Mouse (Mus musculus) embryonic facial prominence, embryonic 11.5 days (tissue): Measurements from ENCODE around the gene Rgs7. TPM values are rescaled to one million over a fixed set of nuclear protein-coding genes. Genes with fewer than 3 reads are reported as not detected.

Experiments
- ATAC-seq: fragments of 200-750 bp; cut with Nextera tagmentation; replicated peaks from 2 replicates; pipeline ENCODE4 v1.8.0; 2017; ENCODE audit warnings: low read depth; ENCODE audit not compliant: insufficient number of reproducible peaks, low FRiP score, low TSS enrichment
- DNase-seq: peaks from one replicate; pipeline ENCODE4 v3.0.0-alpha.2; 2015; ENCODE audit warnings: low spot score
- H3K27ac ChIP-seq: fragments of 300-500 bp; sonication (generic); replicated peaks from 2 replicates; pipeline ENCODE4 v1.5.1; 2014; ENCODE audit warnings: mild to moderate bottlenecking, low read depth, low read length, control low read depth
- H3K27me3 ChIP-seq: fragments of 300-500 bp; sonication (generic); 2 replicates; pipeline ENCODE4 v1.6.1; 2014; ENCODE audit warnings: mild to moderate bottlenecking, low read length, moderate library complexity, mixed read lengths; ENCODE audit not compliant: control insufficient read depth, insufficient read depth
- H3K36me3 ChIP-seq: fragments of 300-500 bp; sonication (generic); replicated peaks from 2 replicates; pipeline ENCODE4 v1.6.1; 2014; ENCODE audit warnings: low read depth, mild to moderate bottlenecking, low read length, moderate library complexity, mixed read lengths; ENCODE audit not compliant: control insufficient read depth, insufficient read depth
- H3K4me1 ChIP-seq: fragments of 300-500 bp; sonication (generic); 2 replicates; pipeline ENCODE4 v1.6.1; 2014; ENCODE audit warnings: low read length, mixed read lengths; ENCODE audit not compliant: control insufficient read depth, insufficient read depth
- H3K4me2 ChIP-seq: fragments of 300-500 bp; sonication (generic); 2 replicates; pipeline ENCODE4 v1.6.1; 2014; ENCODE audit warnings: low read depth, mild to moderate bottlenecking, control low read depth, low read length, moderate library complexity
- H3K4me3 ChIP-seq: fragments of 300-500 bp; sonication (generic); 2 replicates; pipeline ENCODE4 v1.5.1; 2014; ENCODE audit warnings: low read depth, low read length, control low read depth
- H3K9ac ChIP-seq: fragments of 300-500 bp; sonication (generic); replicated peaks from 2 replicates; pipeline ENCODE4 v1.6.1; 2014; ENCODE audit warnings: mild to moderate bottlenecking, control low read depth, low read length
- H3K9me3 ChIP-seq: fragments of 300-500 bp; sonication (generic); replicated peaks from 2 replicates; pipeline ENCODE4 v1.6.1; 2016; ENCODE audit warnings: mild to moderate bottlenecking, low read length, inconsistent platforms, mixed read lengths; ENCODE audit not compliant: control insufficient read depth
- WGBS: fragments of 180-500 bp; shearing (Covaris S2); extraction: QIAGEN DNeasy Blood & Tissue Kit; methylation state at CpG from one replicate; pipeline ENCODE4 v1.1.7; 2014; 5-methylcytosine and 5-hydroxymethylcytosine counted together
- polyA plus RNA-seq: library from polyadenylated mRNA; unstranded; fragments of >200 nt; fragmentation: Nextera tagmentation; extraction: Ambion mirVana; gene quantifications from 2 replicates; pipeline ENCODE4 v1.2.1, GENCODE M21; 2014

Gene Rgs7
- polyA plus RNA-seq, 1 experiment from 2014 or later: 2.8 TPM

- Histone ChIP-seq H3K36me3 (no peaks in the 10 kb centered on the region), H3K4me2 (no peak overlapping the region), H3K9me3 (no peaks in the 10 kb centered on the region), H3K9ac (no peak overlapping the region), H3K27me3 (no peaks in the 10 kb centered on the region), H3K27ac (no peak overlapping the region), H3K4me1 (no peaks in the 10 kb centered on the region), H3K4me3 (no peak overlapping the region)
- DNase-seq (peak; percentile 44), ATAC-seq (peak; percentile 75; the same call in 1 of the 2 replicates)
- 36% methylated on average over 3 of the region's 3 CpGs for WGBS
These were observed 17.7 kb upstream of the Rgs7 start for GRCm38 (mm10) chr1:175509989-175510388.

GRCm38 (mm10) chr1:175492683-175493043 is 363 bp upstream of the Rgs7 start:
- H3K27me3 ChIP-seq: peaks cover 4% of the 10 kb centered on the region; the same call in 1 of the 2 replicates
- H3K9ac ChIP-seq: peak overlapping the region; percentile 51
- H3K4me1 ChIP-seq: peaks cover 3% of the 10 kb centered on the region; the same call in 1 of the 2 replicates
- ATAC-seq (no peak), DNase-seq (peak; percentile 7)
- H3K36me3 ChIP-seq: no peaks in the 10 kb centered on the region
- WGBS: 0% methylated on average over 11 of the region's 11 CpGs
- H3K9me3 ChIP-seq: no peaks in the 10 kb centered on the region
- H3K4me3 ChIP-seq: peak overlapping the region; percentile 62
- peak overlapping the region; percentile 100 for H3K4me2 ChIP-seq
- H3K27ac ChIP-seq: no peak overlapping the region

- no peaks in the 10 kb centered on the region for H3K36me3 ChIP-seq
- H3K9me3 ChIP-seq: no peaks in the 10 kb centered on the region
- no peak overlapping the region; the same call in 1 of the 2 replicates for H3K9ac ChIP-seq
- H3K27me3 ChIP-seq: peaks cover 4% of the 10 kb centered on the region; the same call in 1 of the 2 replicates
- H3K4me3 ChIP-seq: peak overlapping the region; percentile 62
- H3K4me2 ChIP-seq: peak overlapping the region; percentile 100
- no peak for DNase-seq
- ATAC-seq: no peak; the same call in 1 of the 2 replicates
- no peak overlapping the region for H3K27ac ChIP-seq
- 16% methylated on average over 6 of the region's 6 CpGs for WGBS
- H3K4me1 ChIP-seq: peaks cover 3% of the 10 kb centered on the region; the same call in 1 of the 2 replicates
These were observed 814 bp downstream of the Rgs7 start for GRCm38 (mm10) chr1:175491511-175491860.

GRCm38 (mm10) chr1:175485109-175485508 is 7.2 kb downstream of the Rgs7 start:
- no peak overlapping the region for H3K4me3 ChIP-seq
- WGBS: 84% methylated on average over 4 of the region's 4 CpGs
- ATAC-seq (no peak), DNase-seq (no peak)
- no peaks in the 10 kb centered on the region for H3K27me3 ChIP-seq
- no peaks in the 10 kb centered on the region for H3K36me3 ChIP-seq
- no peaks in the 10 kb centered on the region for H3K9me3 ChIP-seq
- H3K9ac ChIP-seq: no peak overlapping the region
- H3K27ac ChIP-seq: no peak overlapping the region
- H3K4me2 ChIP-seq: no peak overlapping the region
- H3K4me1 ChIP-seq: no peaks in the 10 kb centered on the region

GRCm38 (mm10) chr1:175473060-175473459 is 19.2 kb downstream of the Rgs7 start:
- H3K36me3 ChIP-seq: no peaks in the 10 kb centered on the region
- no peaks in the 10 kb centered on the region for H3K9me3 ChIP-seq
- ATAC-seq (no peak), DNase-seq (no peak)
- H3K27ac ChIP-seq: no peak overlapping the region
- H3K27me3 ChIP-seq: no peaks in the 10 kb centered on the region
- H3K9ac ChIP-seq: no peak overlapping the region
- no peak overlapping the region for H3K4me2 ChIP-seq
- no peaks in the 10 kb centered on the region for H3K4me1 ChIP-seq
- no peak overlapping the region for H3K4me3 ChIP-seq
- WGBS: 83% methylated on average over 5 of the region's 5 CpGs

- H3K9me3 ChIP-seq: no peaks in the 10 kb centered on the region
- no peak for ATAC-seq
- no peaks in the 10 kb centered on the region for H3K4me1 ChIP-seq
- no peak overlapping the region for H3K4me3 ChIP-seq
- DNase-seq: no peak
- H3K27ac ChIP-seq: no peak overlapping the region
- no peak overlapping the region for H3K9ac ChIP-seq
- H3K4me2 ChIP-seq: no peak overlapping the region
- WGBS: 56% methylated on average over 8 of the region's 8 CpGs
- no peaks in the 10 kb centered on the region for H3K27me3 ChIP-seq
- H3K36me3 ChIP-seq: no peaks in the 10 kb centered on the region
These were observed 23.1 kb downstream of the Rgs7 start for GRCm38 (mm10) chr1:175469087-175469788.

- no peak for ATAC-seq
- 75% methylated on average over 2 of the region's 2 CpGs for WGBS
These were observed 27.7 kb downstream of the Rgs7 start for GRCm38 (mm10) chr1:175464566-175464965.

GRCm38 (mm10) chr1:175462351-175462750 is 29.9 kb downstream of the Rgs7 start:
- no peaks in the 10 kb centered on the region for H3K27me3 ChIP-seq
- H3K9me3 ChIP-seq: no peaks in the 10 kb centered on the region
- no peak overlapping the region for H3K27ac ChIP-seq
- ATAC-seq: no peak
- H3K36me3 ChIP-seq: no peaks in the 10 kb centered on the region
- H3K4me2 ChIP-seq: no peak overlapping the region
- H3K9ac ChIP-seq: no peak overlapping the region
- no peak for DNase-seq
- 92% methylated on average over 2 of the region's 2 CpGs for WGBS
- H3K4me3 ChIP-seq: no peak overlapping the region
- H3K4me1 ChIP-seq: no peaks in the 10 kb centered on the region

More at GRCm38 (mm10) chr1:175464566-175464965, 27.7 kb downstream of the Rgs7 start:
- H3K4me2 ChIP-seq: no peak overlapping the region
- H3K36me3 ChIP-seq: no peaks in the 10 kb centered on the region
- H3K9ac ChIP-seq: no peak overlapping the region
- no peak overlapping the region for H3K4me3 ChIP-seq
- no peak for DNase-seq
- H3K4me1 ChIP-seq: no peaks in the 10 kb centered on the region
- H3K27ac ChIP-seq: no peak overlapping the region
- no peaks in the 10 kb centered on the region for H3K27me3 ChIP-seq
- no peaks in the 10 kb centered on the region for H3K9me3 ChIP-seq
